Mouse (Mus musculus) olfactory bulb, adult 2 months (tissue): ENCODE results near the gene Homer3.

ENCODE experiments used
- CTCF ChIP-seq: fragments of 200-500 bp; IDR thresholded peaks from 2 replicates; pipeline ENCODE4 v1.5.1; 2012; ENCODE audit warnings: low read depth, mild to moderate bottlenecking, low read length, moderate library complexity; ENCODE audit not compliant: insufficient read depth
- POLR2A ChIP-seq: fragments of 200-500 bp; IDR thresholded peaks from 2 replicates; pipeline ENCODE4 v1.6.1; 2012; ENCODE audit warnings: mild to moderate bottlenecking, low read depth, low read length, moderate library complexity; ENCODE audit not compliant: insufficient read depth

DNA sequence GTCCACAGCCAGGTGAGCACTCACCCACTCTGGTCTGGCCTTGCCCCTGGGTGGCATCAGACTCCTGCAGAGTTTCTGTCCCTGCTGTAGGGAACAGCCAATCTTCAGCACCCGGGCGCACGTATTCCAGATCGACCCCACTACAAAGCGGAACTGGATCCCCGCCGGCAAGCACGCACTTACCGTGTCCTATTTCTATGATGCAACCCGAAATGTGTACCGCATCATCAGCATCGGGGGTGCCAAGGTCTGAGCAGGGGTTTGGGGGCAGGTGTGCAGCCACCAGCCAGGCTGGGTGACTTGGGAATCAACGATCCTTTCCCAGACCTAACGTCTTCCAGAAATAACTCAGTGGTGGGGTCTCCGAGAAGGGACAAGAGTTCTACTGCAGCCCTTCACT lies 2.7 kb downstream of the Homer3 start:
- no peak for TF ChIP-seq CTCF
- no peak for TF ChIP-seq POLR2A
